Mouse (Mus musculus) heart, embryonic 14.5 days (tissue): ENCODE measurements at regions not wholly inside any gene's neighbourhood (a gene's known extent, or its start where the extent isn't known, plus 50 kb on each side); places are given as distances from the start of the nearest gene placed in this dataset.

ENCODE experiments used
- ATAC-seq: fragments of 200-750 bp; cut with Nextera tagmentation; 2 replicates; pipeline ENCODE4 v1.8.0; 2017; ENCODE audit warnings: low read depth, moderate TSS enrichment; ENCODE audit not compliant: insufficient number of reproducible peaks, insufficient read depth, low FRiP score
- H3K27ac ChIP-seq, 2 experiments: fragments of 200-500 bp in 1 of 2; fragments of 300-500 bp in 1 of 2; sonication (generic) in 1 of 2; replicated peaks in 1 of 2; 2 replicates each; pipeline ENCODE4 v1.5.1; 2012 to 2014; ENCODE audit warnings: low read depth in 2 of 2, low read length in 2 of 2, control low read depth in 1 of 2, mild to moderate bottlenecking in 1 of 2, mixed read lengths in 1 of 2; ENCODE audit not compliant: control insufficient read depth in 1 of 2, insufficient read depth in 1 of 2
- H3K27me3 ChIP-seq: fragments of 300-500 bp; sonication (generic); 2 replicates; pipeline ENCODE4 v1.6.1; 2014; ENCODE audit warnings: mild to moderate bottlenecking, low read length, control low read depth; ENCODE audit not compliant: control insufficient read depth, insufficient read depth
- H3K36me3 ChIP-seq: fragments of 300-500 bp; sonication (generic); 2 replicates; pipeline ENCODE4 v1.6.1; 2014; ENCODE audit warnings: mild to moderate bottlenecking, control low read depth, low read length, mixed read lengths; ENCODE audit not compliant: control insufficient read depth, insufficient read depth
- H3K4me1 ChIP-seq, 2 experiments: fragments of 200-500 bp in 1 of 2; fragments of 300-500 bp in 1 of 2; sonication (generic) in 1 of 2; 2 replicates each; pipeline ENCODE4 v1.6.1; 2012 to 2014; ENCODE audit warnings: low read length in 2 of 2, control low read depth in 1 of 2, mixed read lengths in 1 of 2; ENCODE audit not compliant: control insufficient read depth in 2 of 2, insufficient read depth in 2 of 2
- H3K4me2 ChIP-seq: fragments of 300-500 bp; sonication (generic); 2 replicates; pipeline ENCODE4 v1.6.1; 2014; ENCODE audit warnings: mild to moderate bottlenecking, low read length
- H3K4me3 ChIP-seq, 2 experiments: fragments of 200-500 bp in 1 of 2; fragments of 300-500 bp in 1 of 2; sonication (generic) in 1 of 2; 2 replicates each; pipeline ENCODE4 v1.5.1; 2012 to 2014; ENCODE audit warnings: low read length in 2 of 2, mild to moderate bottlenecking in 2 of 2, control low read depth in 1 of 2, low read depth in 1 of 2, moderate library complexity in 1 of 2; ENCODE audit not compliant: control insufficient read depth in 1 of 2, insufficient read depth in 1 of 2
- H3K9ac ChIP-seq: fragments of 300-500 bp; sonication (generic); 2 replicates; pipeline ENCODE4 v1.6.1; 2014; ENCODE audit warnings: mild to moderate bottlenecking, low read length
- H3K9me3 ChIP-seq: fragments of 300-500 bp; sonication (generic); 2 replicates; pipeline ENCODE4 v1.6.1; 2016; ENCODE audit warnings: low read length, control low read depth; ENCODE audit not compliant: control insufficient read depth
- WGBS: fragments of 180-500 bp; shearing (Covaris S2); extraction: QIAGEN DNeasy Blood & Tissue Kit; methylation state at CpG from one replicate; pipeline ENCODE4 v1.1.7; 2014; 5-methylcytosine and 5-hydroxymethylcytosine counted together

DNA sequence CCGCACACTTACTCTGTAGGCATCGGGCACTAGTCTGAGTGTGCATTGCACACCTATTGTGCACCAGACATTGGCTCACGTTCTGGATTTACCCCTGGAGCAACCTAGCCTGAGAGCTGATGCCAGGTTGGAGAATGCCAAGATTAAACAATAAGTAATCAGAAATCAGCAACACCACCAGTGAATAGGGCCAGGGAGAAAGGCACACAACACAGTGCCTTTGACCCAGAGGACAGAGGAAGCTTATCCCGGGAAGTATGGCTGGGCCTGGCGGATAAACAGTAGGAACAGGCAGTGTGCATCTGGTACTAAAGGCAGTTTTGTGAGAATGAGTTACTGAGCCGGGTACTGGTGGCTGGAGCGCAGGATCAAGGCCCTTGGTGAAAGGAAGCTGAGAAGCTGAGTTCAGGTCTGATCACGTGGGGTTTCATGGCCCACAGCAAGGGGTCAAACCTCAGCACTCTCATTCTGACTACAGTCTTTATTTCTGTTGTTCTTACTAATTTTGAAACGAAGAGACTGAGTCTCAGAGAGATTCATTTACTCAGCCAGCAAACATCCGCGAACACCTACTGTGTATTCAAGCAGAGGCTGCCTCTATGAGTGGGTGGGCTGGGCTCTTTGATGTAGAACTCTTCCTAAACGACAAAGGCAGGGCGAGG is 284.8 kb upstream of the Msx2 start:
- Histone ChIP-seq H3K4me3 (no peak overlapping the region), H3K27me3 (peaks cover 5% of the 10 kb centered on the region), H3K4me1 (peaks cover 16 to 19% of the 10 kb centered on the region in 2 experiments), H3K9ac (no peak overlapping the region), H3K4me2 (no peak overlapping the region), H3K27ac (no peak overlapping the region), H3K36me3 (no peaks in the 10 kb centered on the region), H3K9me3 (no peaks in the 10 kb centered on the region)
- ATAC-seq, result no peak
- 65% methylated on average over 13 of the region's 13 CpGs for WGBS

DNA sequence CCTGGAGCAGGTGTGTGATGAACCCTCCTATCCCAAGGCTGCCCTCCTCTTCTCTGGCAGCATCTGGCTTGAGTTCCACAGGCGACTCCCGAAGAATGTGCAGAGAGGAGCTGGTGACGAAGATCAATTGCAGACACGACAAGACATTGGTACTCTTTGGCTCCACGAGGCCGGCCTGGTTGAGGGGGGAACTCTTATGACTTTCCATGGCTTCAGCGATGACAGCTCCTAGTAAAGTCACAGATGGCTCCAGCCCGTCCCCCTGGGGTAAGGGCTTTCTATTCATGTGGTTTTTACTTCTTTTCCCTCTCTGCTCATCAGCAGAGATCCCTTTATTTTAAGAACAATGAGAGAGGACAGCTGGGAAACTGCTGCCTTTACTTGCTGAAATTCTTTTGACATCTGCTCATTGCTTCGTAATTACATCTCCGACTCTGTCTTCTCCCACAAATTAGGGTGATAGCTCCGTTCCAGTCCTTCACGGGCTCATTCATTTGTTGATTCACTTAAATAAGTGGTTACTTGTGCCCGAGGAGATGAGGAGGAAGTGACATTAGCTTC is 284.2 kb upstream of the Msx2 start:
- Histone ChIP-seq H3K4me3 (no peak overlapping the region), H3K36me3 (no peaks in the 10 kb centered on the region), H3K9ac (no peak overlapping the region), H3K27me3 (peaks cover 11% of the 10 kb centered on the region), H3K27ac (no peak overlapping the region), H3K4me1 (peaks cover 16 to 19% of the 10 kb centered on the region in 2 experiments), H3K4me2 (no peak overlapping the region), H3K9me3 (no peaks in the 10 kb centered on the region)
- ATAC-seq, result no peak
- 38% methylated on average over 13 of the region's 13 CpGs for WGBS

GRCm38 (mm10) chr13:53755046-53755615 is 282.3 kb upstream of the Msx2 start:
- 22% methylated on average over 11 of the region's 11 CpGs for WGBS
- peak overlapping the region; percentile 22; the same call in 1 of the 2 replicates for H3K9ac ChIP-seq
- no peaks in the 10 kb centered on the region for H3K9me3 ChIP-seq
- H3K4me3 ChIP-seq, result 0 out of 4 replicates have a peak overlapping the region, but pooled peaks of 1 of the 2 experiments have one; percentile 3
- peaks cover 16 to 19% of the 10 kb centered on the region in 2 experiments for H3K4me1 ChIP-seq
- no peaks in the 10 kb centered on the region for H3K36me3 ChIP-seq
- peak overlapping the region; percentile 40 for H3K4me2 ChIP-seq
- ATAC-seq, result no peak
- peak overlapping the region; percentile 42 to 73 for H3K27ac ChIP-seq
- peaks cover 13% of the 10 kb centered on the region for H3K27me3 ChIP-seq

DNA sequence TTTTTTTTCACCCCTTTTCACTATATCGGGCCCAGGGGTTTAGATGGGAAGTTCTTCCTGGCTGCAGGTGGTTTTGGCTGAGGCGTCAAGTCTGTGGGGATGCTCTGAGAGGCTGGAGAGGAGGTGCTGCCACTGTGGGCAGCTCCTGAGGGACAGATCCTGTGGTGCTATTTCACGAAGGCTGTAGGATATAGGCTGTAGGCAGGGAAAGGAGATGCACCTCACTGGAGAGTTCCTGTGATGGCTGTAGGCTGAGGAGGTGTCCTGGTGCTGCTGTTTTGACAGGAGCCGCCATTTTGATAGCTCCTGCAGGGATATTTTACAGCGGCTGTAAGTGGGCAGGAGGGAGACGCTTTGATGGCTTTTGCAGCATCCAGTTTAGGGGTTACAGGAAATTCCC is 280.2 kb upstream of the Msx2 start:
- Histone ChIP-seq H3K9ac (no peak overlapping the region), H3K27me3 (peaks cover 13% of the 10 kb centered on the region), H3K9me3 (no peaks in the 10 kb centered on the region), H3K27ac (no peak overlapping the region), H3K4me2 (no peak overlapping the region), H3K4me1 (peaks cover 16 to 19% of the 10 kb centered on the region in 2 experiments), H3K36me3 (no peaks in the 10 kb centered on the region), H3K4me3 (no peak overlapping the region)
- ATAC-seq, result no peak
- 79% methylated on average over 6 of the region's 6 CpGs for WGBS

DNA sequence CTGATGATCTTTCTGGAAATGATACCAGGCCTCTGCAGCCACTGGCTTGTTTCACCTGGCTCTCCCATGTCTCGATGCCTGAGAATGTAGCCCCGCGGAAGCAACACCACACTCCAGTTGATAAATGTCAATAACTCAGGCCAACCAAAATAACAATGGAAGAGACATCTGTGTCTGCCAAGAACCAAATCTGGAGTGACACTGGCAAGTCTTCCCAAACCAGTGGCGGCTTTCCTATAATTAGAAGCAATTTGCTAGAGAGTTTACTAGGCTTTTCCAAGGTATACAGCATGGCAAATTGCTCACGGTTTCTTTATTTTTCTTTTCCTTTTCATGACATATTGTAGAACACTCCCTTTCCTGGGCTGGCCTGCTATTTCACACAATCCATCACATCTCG is 268.1 kb upstream of the Msx2 start:
- Histone ChIP-seq H3K9ac (no peak overlapping the region), H3K4me2 (no peak overlapping the region), H3K4me1 (peaks cover 0 to 4% of the 10 kb centered on the region in 2 experiments; a peak in 1 of 4 replicates), H3K4me3 (no peak overlapping the region), H3K27me3 (no peaks in the 10 kb centered on the region), H3K9me3 (no peaks in the 10 kb centered on the region), H3K36me3 (no peaks in the 10 kb centered on the region), H3K27ac (no peak overlapping the region)
- WGBS, result 58% methylated on average over 6 of the region's 6 CpGs
- ATAC-seq, result no peak

- Histone ChIP-seq H3K9ac (no peak overlapping the region), H3K4me1 (peaks cover 5 to 10% of the 10 kb centered on the region in 2 experiments), H3K27me3 (no peaks in the 10 kb centered on the region), H3K9me3 (no peaks in the 10 kb centered on the region), H3K36me3 (no peaks in the 10 kb centered on the region), H3K4me3 (no peak overlapping the region), H3K4me2 (no peak overlapping the region), H3K27ac (no peak overlapping the region)
- no peak for ATAC-seq
- WGBS, result 77% methylated on average over 3 of the region's 3 CpGs
These were observed 266.3 kb upstream of the Msx2 start for GRCm38 (mm10) chr13:53739127-53739526.

GRCm38 (mm10) chr13:53734944-53735343 is 262.1 kb upstream of the Msx2 start:
- no peaks in the 10 kb centered on the region for H3K9me3 ChIP-seq
- H3K9ac ChIP-seq, result no peak overlapping the region
- H3K4me3 ChIP-seq, result no peak overlapping the region
- peaks cover 5 to 6% of the 10 kb centered on the region in 2 experiments; a peak in 3 of 4 replicates for H3K4me1 ChIP-seq
- H3K27me3 ChIP-seq, result no peaks in the 10 kb centered on the region
- no peak overlapping the region for H3K4me2 ChIP-seq
- no peak overlapping the region for H3K27ac ChIP-seq
- H3K36me3 ChIP-seq, result no peaks in the 10 kb centered on the region
- 28% methylated on average over 4 of the region's 4 CpGs for WGBS
- peak; percentile 47; the same call in 1 of the 2 replicates for ATAC-seq
